Mouse (Mus musculus) forebrain, embryonic 13.5 days (tissue): ENCODE results near the gene Slc35e3. TPM values are rescaled to one million over a fixed set of nuclear protein-coding genes. Genes with fewer than 3 reads are reported as not detected.
"Not testable (repeated sequence)": the region's sequence is repeated elsewhere in the genome, so short reads cannot be mapped to it uniquely, and the experiment has no call there.

Source experiments
- ATAC-seq: fragments of 200-750 bp; cut with Nextera tagmentation; 2 replicates; pipeline ENCODE4 v1.8.0; 2017
- H3K27ac ChIP-seq: fragments of 300-500 bp; sonication (generic); 2 replicates; pipeline ENCODE4 v1.5.1; 2015; ENCODE audit warnings: inconsistent platforms, mild to moderate bottlenecking, moderate library complexity
- H3K27me3 ChIP-seq: fragments of 300-500 bp; sonication (generic); 2 replicates; pipeline ENCODE4 v1.6.1; 2015; ENCODE audit warnings: mild to moderate bottlenecking, inconsistent platforms
- H3K36me3 ChIP-seq: fragments of 300-500 bp; sonication (generic); 2 replicates; pipeline ENCODE4 v1.6.1; 2015; ENCODE audit warnings: mild to moderate bottlenecking, inconsistent platforms; ENCODE audit not compliant: poor library complexity, severe bottlenecking
- H3K4me1 ChIP-seq: fragments of 300-500 bp; sonication (generic); 2 replicates; pipeline ENCODE4 v1.6.1; 2015; ENCODE audit warnings: inconsistent platforms
- H3K4me2 ChIP-seq: fragments of 300-500 bp; sonication (generic); 2 replicates; pipeline ENCODE4 v1.6.1; 2015; ENCODE audit warnings: inconsistent platforms, mild to moderate bottlenecking, moderate library complexity
- H3K4me3 ChIP-seq: fragments of 300-500 bp; sonication (generic); 2 replicates; pipeline ENCODE4 v1.5.1; 2015; ENCODE audit warnings: mild to moderate bottlenecking, inconsistent platforms
- H3K9ac ChIP-seq: fragments of 300-500 bp; sonication (generic); 2 replicates; pipeline ENCODE4 v1.6.1; 2015; ENCODE audit warnings: mild to moderate bottlenecking, inconsistent platforms
- H3K9me3 ChIP-seq: fragments of 300-500 bp; sonication (generic); replicated peaks from 2 replicates; pipeline ENCODE4 v1.6.1; 2016; ENCODE audit warnings: inconsistent platforms
- WGBS: fragments of 180-500 bp; shearing (Covaris S2); methylation state at CpG from one replicate; pipeline ENCODE4 v1.1.7; 2015; 5-methylcytosine and 5-hydroxymethylcytosine counted together
- polyA plus RNA-seq: library from polyadenylated mRNA; unstranded; fragments of >200 nt; fragmentation: Nextera tagmentation; extraction: Ambion mirVana; gene quantifications from 2 replicates; pipeline ENCODE4 v1.2.1, GENCODE M21; 2015

Gene Slc35e3
- polyA plus RNA-seq, 1 experiment from 2014 or later: 25.5 TPM

- Histone ChIP-seq H3K27ac (no peak overlapping the region), H3K4me2 (no peak overlapping the region), H3K4me1 (peaks cover 6% of the 10 kb centered on the region), H3K27me3 (no peaks in the 10 kb centered on the region), H3K9me3 (no peaks in the 10 kb centered on the region), H3K4me3 (no peak overlapping the region), H3K36me3 (peaks cover 46% of the 10 kb centered on the region), H3K9ac (no peak overlapping the region)
- no peak for ATAC-seq
- WGBS: 95% methylated on average over 14 of the region's 14 CpGs
Observed at GRCm38 (mm10) chr10:117749787-117750343, 3.7 kb upstream of the Slc35e3 start.

GRCm38 (mm10) chr10:117749050-117749686, 3.0 kb upstream of the Slc35e3 start:
- Histone ChIP-seq H3K27me3 (no peaks in the 10 kb centered on the region), H3K9me3 (no peaks in the 10 kb centered on the region), H3K4me2 (no peak overlapping the region), H3K9ac (no peak overlapping the region), H3K27ac (no peak overlapping the region), H3K4me1 (peaks cover 13% of the 10 kb centered on the region), H3K4me3 (no peak overlapping the region), H3K36me3 (peaks cover 41% of the 10 kb centered on the region)
- ATAC-seq: no peak
- 98% methylated on average over 10 of the region's 10 CpGs for WGBS

- Histone ChIP-seq H3K4me1 (peaks cover 20% of the 10 kb centered on the region), H3K4me3 (no peak overlapping the region)
- no peak for ATAC-seq
Observed at GRCm38 (mm10) chr10:117748276-117749049, 2.3 kb upstream of the Slc35e3 start.

GRCm38 (mm10) chr10:117747711-117748110, 1.5 kb upstream of the Slc35e3 start:
- Histone ChIP-seq H3K9me3 (no peaks in the 10 kb centered on the region), H3K36me3 (peaks cover 37% of the 10 kb centered on the region), H3K4me2 (no peak overlapping the region), H3K4me1 (peaks cover 23% of the 10 kb centered on the region), H3K27ac (no peak overlapping the region), H3K4me3 (no peak overlapping the region), H3K9ac (no peak overlapping the region), H3K27me3 (no peaks in the 10 kb centered on the region)
- no peak for ATAC-seq
- WGBS: 93% methylated on average over 7 of the region's 7 CpGs

More at GRCm38 (mm10) chr10:117748276-117749049, 2.3 kb upstream of the Slc35e3 start:
- Histone ChIP-seq H3K9ac (no peak overlapping the region; the same call in 1 of the 2 replicates), H3K4me2 (no peak overlapping the region), H3K27ac (no peak overlapping the region), H3K36me3 (peaks cover 41% of the 10 kb centered on the region), H3K9me3 (no peaks in the 10 kb centered on the region), H3K27me3 (no peaks in the 10 kb centered on the region)
- WGBS: 91% methylated on average over 10 of the region's 10 CpGs

- H3K27ac ChIP-seq, H3K9me3 ChIP-seq, H3K27me3 ChIP-seq: not testable (repeated sequence)
- Histone ChIP-seq H3K9ac (peak overlapping the region; percentile 78), H3K36me3 (peaks cover 19% of the 10 kb centered on the region), H3K4me3 (peak overlapping the region; percentile 62), H3K4me1 (peaks cover 23% of the 10 kb centered on the region), H3K4me2 (peak overlapping the region; percentile 79)
- 2% methylated on average over 21 of the region's 46 CpGs for WGBS
- ATAC-seq: peak; percentile 50
Observed at GRCm38 (mm10) chr10:117745570-117746296, 432 bp downstream of the Slc35e3 start.

- H3K9me3 ChIP-seq: no peaks in the 10 kb centered on the region
- WGBS: 79% methylated on average over 4 of the region's 4 CpGs
- no peak overlapping the region for H3K27ac ChIP-seq
- H3K4me1 ChIP-seq: peaks cover 23% of the 10 kb centered on the region
- 0 out of 2 replicates have a peak overlapping the region, but pooled peaks have one; percentile 6 for H3K4me3 ChIP-seq
- peaks cover 21% of the 10 kb centered on the region for H3K36me3 ChIP-seq
- no peak overlapping the region for H3K9ac ChIP-seq
- H3K4me2 ChIP-seq: peak overlapping the region; percentile 79
- ATAC-seq: no peak
- H3K27me3 ChIP-seq: no peaks in the 10 kb centered on the region
Observed at GRCm38 (mm10) chr10:117743917-117744316, 2.2 kb downstream of the Slc35e3 start.

- Histone ChIP-seq H3K4me2 (no peak overlapping the region), H3K36me3 (peaks cover 24% of the 10 kb centered on the region), H3K9me3 (no peaks in the 10 kb centered on the region), H3K27me3 (no peaks in the 10 kb centered on the region), H3K9ac (no peak overlapping the region), H3K4me3 (no peak overlapping the region), H3K4me1 (peaks cover 23% of the 10 kb centered on the region), H3K27ac (no peak overlapping the region)
- 90% methylated on average over 2 of the region's 2 CpGs for WGBS
- no peak for ATAC-seq
Observed at GRCm38 (mm10) chr10:117743182-117743581, 3.0 kb downstream of the Slc35e3 start.

GRCm38 (mm10) chr10:117742618-117743017, 3.5 kb downstream of the Slc35e3 start:
- H3K4me3 ChIP-seq: no peak overlapping the region
- no peak overlapping the region for H3K9ac ChIP-seq
- no peak overlapping the region for H3K27ac ChIP-seq
- H3K27me3 ChIP-seq: no peaks in the 10 kb centered on the region
- WGBS: 91% methylated on average over 4 of the region's 4 CpGs
- ATAC-seq: no peak
- no peaks in the 10 kb centered on the region for H3K9me3 ChIP-seq
- H3K4me1 ChIP-seq: peaks cover 23% of the 10 kb centered on the region
- peaks cover 29% of the 10 kb centered on the region for H3K36me3 ChIP-seq
- no peak overlapping the region for H3K4me2 ChIP-seq

- H3K27me3 ChIP-seq: no peaks in the 10 kb centered on the region
- H3K4me3 ChIP-seq: no peak overlapping the region
- ATAC-seq: no peak
- H3K36me3 ChIP-seq: peaks cover 36% of the 10 kb centered on the region
- WGBS: 90% methylated on average over 15 of the region's 15 CpGs
- no peak overlapping the region for H3K27ac ChIP-seq
- no peak overlapping the region for H3K9ac ChIP-seq
- H3K4me1 ChIP-seq: peaks cover 23% of the 10 kb centered on the region
- H3K9me3 ChIP-seq: no peaks in the 10 kb centered on the region
- H3K4me2 ChIP-seq: no peak overlapping the region
Observed at GRCm38 (mm10) chr10:117741698-117742475, 4.3 kb downstream of the Slc35e3 start.

GRCm38 (mm10) chr10:117740921-117741320, 5.2 kb downstream of the Slc35e3 start:
- H3K4me1 ChIP-seq: peaks cover 23% of the 10 kb centered on the region
- H3K4me2 ChIP-seq: no peak overlapping the region
- WGBS: 88% methylated on average over 9 of the region's 9 CpGs
- peaks cover 46% of the 10 kb centered on the region for H3K36me3 ChIP-seq
- no peaks in the 10 kb centered on the region for H3K9me3 ChIP-seq
- H3K4me3 ChIP-seq: no peak overlapping the region
- no peak for ATAC-seq
- H3K9ac ChIP-seq: no peak overlapping the region
- H3K27ac ChIP-seq: no peak overlapping the region
- H3K27me3 ChIP-seq: no peaks in the 10 kb centered on the region

- no peaks in the 10 kb centered on the region for H3K27me3 ChIP-seq
- no peak overlapping the region for H3K9ac ChIP-seq
- WGBS: 97% methylated on average over 10 of the region's 10 CpGs
- ATAC-seq: no peak
- H3K9me3 ChIP-seq: no peaks in the 10 kb centered on the region
- H3K4me1 ChIP-seq: peaks cover 20% of the 10 kb centered on the region
- H3K36me3 ChIP-seq: peaks cover 49% of the 10 kb centered on the region
- no peak overlapping the region for H3K4me3 ChIP-seq
- no peak overlapping the region for H3K27ac ChIP-seq
- no peak overlapping the region for H3K4me2 ChIP-seq
Observed at GRCm38 (mm10) chr10:117740171-117740570, 6.0 kb downstream of the Slc35e3 start.
